Mouse (Mus musculus) forelimb bud, embryonic 11.5 days (tissue): ENCODE data around the gene Med27.

Source experiments
- DNase-seq: peaks from one replicate; pipeline ENCODE4 v3.0.0-alpha.2; 2012; ENCODE audit warnings: low read depth, low spot score

Med27 gene

GRCm38 (mm10) chr2:29391996-29392395 lies 45.4 kb downstream of the Med27 start:
- DNase-seq, result no peak

GRCm38 (mm10) chr2:29400234-29400633 lies 53.6 kb downstream of the Med27 start:
- DNase-seq, result no peak

- no peak for DNase-seq
Observed at GRCm38 (mm10) chr2:29400812-29401211, 54.2 kb downstream of the Med27 start.

- no peak for DNase-seq
Observed at GRCm38 (mm10) chr2:29401868-29402267, 55.2 kb downstream of the Med27 start.

GRCm38 (mm10) chr2:29402550-29403076 lies 56.0 kb downstream of the Med27 start:
- DNase-seq, result no peak

GRCm38 (mm10) chr2:29403799-29404530 lies 57.3 kb downstream of the Med27 start:
- no peak for DNase-seq

GRCm38 (mm10) chr2:29404931-29405330 lies 58.3 kb downstream of the Med27 start:
- DNase-seq, result no peak

GRCm38 (mm10) chr2:29405848-29406247 lies 59.2 kb downstream of the Med27 start:
- DNase-seq, result no peak

- DNase-seq, result no peak
Observed at GRCm38 (mm10) chr2:29407350-29407749, 60.7 kb downstream of the Med27 start.

- DNase-seq, result no peak
Observed at GRCm38 (mm10) chr2:29407764-29408163, 61.1 kb downstream of the Med27 start.

- DNase-seq, result no peak
Observed at GRCm38 (mm10) chr2:29410884-29411283, 64.3 kb downstream of the Med27 start.

- no peak for DNase-seq
Observed at GRCm38 (mm10) chr2:29412458-29412857, 65.8 kb downstream of the Med27 start.

- DNase-seq, result no peak
Observed at GRCm38 (mm10) chr2:29413259-29413993, 66.8 kb downstream of the Med27 start.

GRCm38 (mm10) chr2:29414852-29415473 lies 68.3 kb downstream of the Med27 start:
- DNase-seq, result no peak

- no peak for DNase-seq
Observed at GRCm38 (mm10) chr2:29418498-29418897, 71.9 kb downstream of the Med27 start.

GRCm38 (mm10) chr2:29419434-29419833 lies 72.8 kb downstream of the Med27 start:
- DNase-seq, result no peak

- DNase-seq, result no peak
Observed at GRCm38 (mm10) chr2:29419946-29420345, 73.3 kb downstream of the Med27 start.

- no peak for DNase-seq
Observed at GRCm38 (mm10) chr2:29422126-29422840, 75.7 kb downstream of the Med27 start.

GRCm38 (mm10) chr2:29423059-29423458 lies 76.4 kb downstream of the Med27 start:
- no peak for DNase-seq

GRCm38 (mm10) chr2:29425386-29425785 lies 78.8 kb downstream of the Med27 start:
- DNase-seq, result no peak

GRCm38 (mm10) chr2:29426684-29427083 lies 80.1 kb downstream of the Med27 start:
- no peak for DNase-seq

GRCm38 (mm10) chr2:29432565-29432964 lies 85.9 kb downstream of the Med27 start:
- DNase-seq, result no peak
